ENCODE assay signal across 9 mouse cellular contexts in the genomic region with DNA sequence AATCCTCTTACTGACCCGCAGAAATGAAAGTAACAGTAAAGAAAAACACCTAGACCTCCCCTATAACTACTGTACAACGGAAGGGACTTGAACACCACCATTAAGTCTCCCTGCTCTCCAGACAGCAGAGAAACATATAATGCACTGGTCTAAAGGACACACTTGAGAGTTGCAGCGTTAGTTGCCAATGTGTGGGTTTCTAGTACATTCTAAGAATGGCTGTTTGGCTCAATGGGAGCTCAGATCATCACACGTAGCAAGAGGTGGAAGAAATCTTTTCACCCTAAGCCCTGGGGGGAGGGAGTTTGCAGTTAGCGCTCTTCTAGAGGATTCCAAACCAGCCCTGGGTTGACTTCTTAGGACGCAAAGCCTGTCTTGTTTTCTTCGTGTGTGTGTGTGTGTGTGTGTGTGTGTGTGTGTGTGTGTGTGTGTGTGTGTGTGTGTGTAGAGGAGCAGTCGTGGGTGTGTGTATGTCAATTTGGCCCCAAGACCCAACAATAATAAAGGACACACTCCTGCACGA. TPM values are rescaled to one million over a fixed set of nuclear protein-coding genes. Genes with fewer than 3 reads are reported as not detected.
DNase-seq lines count a peak whose midpoint lies in the region; ATAC-seq and TF ChIP-seq lines count a peak whose summit lies in the region.
"Had no signal": no experiment of that assay in that cellular context is flagged by ENCODE, and none has a peak within 500 bp of the region (broad histone marks: within the 10 kb centered on the region; RNA-seq: fewer than 3 reads in every experiment).

No protein-coding gene starts in this region.

- peaks cover 53% of the 10 kb centered on the region for H3K27me3 ChIP-seq in kidney, embryonic 14.5 days (ENCODE audit: control insufficient read depth, insufficient read depth, low read length)
- peaks cover 73% of the 10 kb centered on the region for H3K27me3 ChIP-seq in hindbrain, embryonic 12.5 days
- H3K27me3 ChIP-seq in midbrain, embryonic 13.5 days = peaks cover 74% of the 10 kb centered on the region

- intact Hi-C loops in left cerebral cortex, postnatal 4 days (cut with DNase I) = loop anchor here (10.0 kb wide), 1 partner anchor 779 kb away; no protein-coding TSS in a partner anchor

- H3K4me1 ChIP-seq in kidney, embryonic 14.5 days (ENCODE audit: control insufficient read depth, insufficient read depth, low read length) = peaks cover 5% of the 10 kb centered on the region; the same call in 1 of the 2 replicates
- H3K4me1 ChIP-seq in cortical plate, adult 2 months (ENCODE audit: control insufficient read depth, insufficient read depth, low read length) = no peaks in the 10 kb centered on the region
- peaks cover 38% of the 10 kb centered on the region for H3K4me1 ChIP-seq in hindbrain, embryonic 12.5 days
- peaks cover 65% of the 10 kb centered on the region for H3K4me1 ChIP-seq in midbrain, embryonic 13.5 days (replicated peaks)

- peak overlapping the region; percentile 58 for H3K4me3 ChIP-seq in kidney, embryonic 14.5 days (ENCODE audit: low read length)
- H3K4me3 ChIP-seq in cortical plate, adult 2 months (ENCODE audit: insufficient read depth, low read length) = 0 out of 2 replicates have a peak overlapping the region, but pooled peaks have one; percentile 13
- peak overlapping the region; percentile 58 for H3K4me3 ChIP-seq in hindbrain, embryonic 12.5 days
- peak overlapping the region; percentile 60 for H3K4me3 ChIP-seq in midbrain, embryonic 13.5 days (replicated peaks)

- no peak for TF ChIP-seq CTCF in cortical plate, adult 2 months (IDR thresholded peaks at IDR 0.05; ENCODE audit: extremely low read depth, insufficient read depth, low read length)

- TF ChIP-seq POLR2A in cortical plate, adult 2 months (IDR thresholded peaks at IDR 0.05; ENCODE audit: extremely low read depth, insufficient read depth, low read length) = no peak

- no peak for ATAC-seq in kidney, embryonic 14.5 days (ENCODE audit: low FRiP score, low TSS enrichment)
- no peak for ATAC-seq in hindbrain, embryonic 12.5 days (ENCODE audit: low FRiP score)
- ATAC-seq in midbrain, embryonic 13.5 days = no peak
- ATAC-seq in erythroblast, adult 5-6 weeks (replicated peaks; ENCODE audit: low FRiP score, poor library complexity, severe bottlenecking) = no peak

- no peaks in the 10 kb centered on the region for H3K9me3 ChIP-seq in kidney, embryonic 14.5 days (ENCODE audit: control insufficient read depth, low read length)
- H3K9me3 ChIP-seq in hindbrain, embryonic 12.5 days (replicated peaks) = no peaks in the 10 kb centered on the region
- no peaks in the 10 kb centered on the region for H3K9me3 ChIP-seq in midbrain, embryonic 13.5 days

- 4% methylated on average over 9 of the region's 9 CpGs for WGBS in kidney, embryonic 14.5 days
- WGBS in hindbrain, embryonic 12.5 days = 1% methylated on average over 9 of the region's 9 CpGs
- WGBS in midbrain, embryonic 13.5 days = 1% methylated on average over 9 of the region's 9 CpGs

- H3K9ac ChIP-seq in kidney, embryonic 14.5 days (ENCODE audit: low read depth, low read length) = no peak overlapping the region
- H3K9ac ChIP-seq in hindbrain, embryonic 12.5 days = no peak overlapping the region
- no peak overlapping the region for H3K9ac ChIP-seq in midbrain, embryonic 13.5 days (replicated peaks)

- DNase-seq in kidney, postnatal 36 days = no peak
- DNase-seq in left cerebral cortex, postnatal 4 days = no peak
- no peak for DNase-seq in left cerebral cortex, adult 18-20 months (ENCODE audit: low spot score in 2 of 2)

- H3K4me2 ChIP-seq in kidney, embryonic 14.5 days (replicated peaks; ENCODE audit: low read depth, low read length) = peak overlapping the region; percentile 97
- H3K4me2 ChIP-seq in hindbrain, embryonic 12.5 days (replicated peaks) = peak overlapping the region; percentile 96
- peak overlapping the region; percentile 89 for H3K4me2 ChIP-seq in midbrain, embryonic 13.5 days (replicated peaks)

- no peak overlapping the region for H3K27ac ChIP-seq in kidney, embryonic 14.5 days (ENCODE audit: low read depth, low read length)
- H3K27ac ChIP-seq in cortical plate, adult 2 months (ENCODE audit: insufficient read depth, low read length) = no peak overlapping the region
- no peak overlapping the region for H3K27ac ChIP-seq in hindbrain, embryonic 12.5 days
- H3K27ac ChIP-seq in midbrain, embryonic 13.5 days = no peak overlapping the region

- no peaks in the 10 kb centered on the region for H3K36me3 ChIP-seq in kidney, embryonic 14.5 days (ENCODE audit: control insufficient read depth, insufficient read depth, low read length)
- no peaks in the 10 kb centered on the region for H3K36me3 ChIP-seq in hindbrain, embryonic 12.5 days
- no peaks in the 10 kb centered on the region for H3K36me3 ChIP-seq in midbrain, embryonic 13.5 days

RNA-seq across cellular contexts. Expression of gene Mafb, which starts 2.7 kb away (rescaled TPM):
- 23.0 and 33.2 TPM in 2 replicates for polyA plus RNA-seq in kidney, embryonic 14.5 days (2014; fragmentation: Nextera tagmentation; extraction: Ambion mirVana)
- polyA plus RNA-seq in cortical plate, adult 2 months (2012; rRNA removed) = 11.2 and 11.6 TPM in 2 replicates
- polyA plus RNA-seq in hindbrain, embryonic 12.5 days (2016; fragmentation: Nextera tagmentation; extraction: Ambion mirVana) = 17.9 and 23.9 TPM in 2 replicates
- 4.7 and 5.9 TPM in 2 replicates for polyA plus RNA-seq in midbrain, embryonic 13.5 days (2015; fragmentation: Nextera tagmentation; extraction: Ambion mirVana)
- total RNA-seq in erythroblast, adult 5-6 weeks (2015; ENCODE audit: low replicate concordance) = 4.8 and 5.4 TPM in 2 replicates
- total RNA-seq in erythroblast, adult 5-6 weeks (2017; ENCODE audit: low replicate concordance) = 1.4 and 3.2 TPM in 2 replicates
- total RNA-seq in left cerebral cortex, postnatal 4 days (2021) = 10 to 100 TPM; 27.8 to 31.9 TPM
- 10 to 100 TPM; 19.9 to 20.2 TPM for total RNA-seq in left cerebral cortex, adult 18-20 months (2021)
- total RNA-seq: common myeloid progenitor, adult 5-6 weeks had no signal

RNA-seq across cellular contexts. Expression of gene Gm826, which starts 30.2 kb away (rescaled TPM):
- polyA plus RNA-seq in kidney, embryonic 14.5 days (2014; fragmentation: Nextera tagmentation; extraction: Ambion mirVana) = 0.37 and 0.73 TPM in 2 replicates
- 0.27 and 0.72 TPM in 2 replicates for polyA plus RNA-seq in cortical plate, adult 2 months (2012; rRNA removed)
- not detected in 2 replicates for polyA plus RNA-seq in hindbrain, embryonic 12.5 days (2016; fragmentation: Nextera tagmentation; extraction: Ambion mirVana)
- polyA plus RNA-seq in midbrain, embryonic 13.5 days (2015; fragmentation: Nextera tagmentation; extraction: Ambion mirVana) = not detected in 2 replicates
- total RNA-seq in erythroblast, adult 5-6 weeks (2015; ENCODE audit: low replicate concordance) = not detected in 2 replicates
- total RNA-seq in erythroblast, adult 5-6 weeks (2017; ENCODE audit: low replicate concordance) = 0.70 TPM in 1 of 2 replicates, not detected in the other
- under 1 TPM in 1 of 2 experiments, not detected in 1; 0.50 TPM for total RNA-seq in left cerebral cortex, postnatal 4 days (2021)
- under 1 TPM in 1 of 2 experiments, not detected in 1; 0.45 TPM for total RNA-seq in left cerebral cortex, adult 18-20 months (2021)
- total RNA-seq: common myeloid progenitor, adult 5-6 weeks had no signal
